Mouse (Mus musculus): ENCODE measurements around the gene Palm.

GRCm38 (mm10) chr10:79852107-79852789, 58.9 kb downstream of the Palm start:
- TF ChIP-seq EP300 (IDR thresholded peaks at IDR 0.05; ENCODE audit: insufficient read depth, low read depth, low read length): no peak
- no peak for TF ChIP-seq POLR2A (IDR thresholded peaks at IDR 0.05; ENCODE audit: insufficient read depth, low read length)

Data from ES-Bruce4 (cell line).